Mouse (Mus musculus): Measurements from ENCODE around the gene Acta1. TPM values are rescaled to one million over a fixed set of nuclear protein-coding genes. Genes with fewer than 3 reads are reported as not detected.

Gene Acta1
- polyA plus RNA-seq, 2 experiments from 2014 or later = 0.48 TPM; not detected in 1

Other genes starting within 250 kb of the Acta1 start
- not detected for gene Rhou, start 240.8 kb downstream of the Acta1 start, polyA plus RNA-seq (2017; shearing (Covaris generic))
- gene Rab4a, start 88.8 kb downstream of the Acta1 start, polyA plus RNA-seq (2017; shearing (Covaris generic)) = 10 to 100 TPM; 14.2 to 20.3 TPM
- 1 to 10 TPM; 3.2 to 3.3 TPM for gene Ccsap, start 34.5 kb downstream of the Acta1 start, polyA plus RNA-seq (2017; shearing (Covaris generic))
- 10 to 100 TPM in 1 of 2 experiments, 1 to 10 TPM in 1; 6.4 to 10.2 TPM for gene Nup133, start 54.5 kb upstream of the Acta1 start, polyA plus RNA-seq (2017; shearing (Covaris generic))
- gene Abcb10, start 88.4 kb upstream of the Acta1 start, polyA plus RNA-seq (2017; shearing (Covaris generic)) = 1 to 10 TPM in 1 of 2 experiments, under 1 TPM in 1; 0.69 to 2.0 TPM
- gene Taf5l, start 126.6 kb upstream of the Acta1 start, polyA plus RNA-seq (2017; shearing (Covaris generic)) = 10 to 100 TPM; 12.0 to 13.7 TPM
- gene Urb2, start 126.8 kb upstream of the Acta1 start, polyA plus RNA-seq (2017; shearing (Covaris generic)) = 1 to 10 TPM; 4.4 to 5.7 TPM